Mouse (Mus musculus) heart, embryonic 14.5 days (tissue): ENCODE results near the gene Il21r. TPM values are rescaled to one million over a fixed set of nuclear protein-coding genes. Genes with fewer than 3 reads are reported as not detected.

Experiments used
- ATAC-seq: fragments of 200-750 bp; cut with Nextera tagmentation; 2 replicates; pipeline ENCODE4 v1.8.0; 2017; ENCODE audit warnings: low read depth, moderate TSS enrichment; ENCODE audit not compliant: insufficient number of reproducible peaks, insufficient read depth, low FRiP score
- H3K27ac ChIP-seq, 2 experiments: fragments of 200-500 bp in 1 of 2; fragments of 300-500 bp in 1 of 2; sonication (generic) in 1 of 2; replicated peaks in 1 of 2; 2 replicates each; pipeline ENCODE4 v1.5.1; 2012 to 2014; ENCODE audit warnings: low read depth in 2 of 2, low read length in 2 of 2, control low read depth in 1 of 2, mild to moderate bottlenecking in 1 of 2, mixed read lengths in 1 of 2; ENCODE audit not compliant: control insufficient read depth in 1 of 2, insufficient read depth in 1 of 2
- H3K27me3 ChIP-seq: fragments of 300-500 bp; sonication (generic); 2 replicates; pipeline ENCODE4 v1.6.1; 2014; ENCODE audit warnings: mild to moderate bottlenecking, low read length, control low read depth; ENCODE audit not compliant: control insufficient read depth, insufficient read depth
- H3K36me3 ChIP-seq: fragments of 300-500 bp; sonication (generic); 2 replicates; pipeline ENCODE4 v1.6.1; 2014; ENCODE audit warnings: mild to moderate bottlenecking, control low read depth, low read length, mixed read lengths; ENCODE audit not compliant: control insufficient read depth, insufficient read depth
- H3K4me1 ChIP-seq, 2 experiments: fragments of 200-500 bp in 1 of 2; fragments of 300-500 bp in 1 of 2; sonication (generic) in 1 of 2; 2 replicates each; pipeline ENCODE4 v1.6.1; 2012 to 2014; ENCODE audit warnings: low read length in 2 of 2, control low read depth in 1 of 2, mixed read lengths in 1 of 2; ENCODE audit not compliant: control insufficient read depth in 2 of 2, insufficient read depth in 2 of 2
- H3K4me2 ChIP-seq: fragments of 300-500 bp; sonication (generic); 2 replicates; pipeline ENCODE4 v1.6.1; 2014; ENCODE audit warnings: mild to moderate bottlenecking, low read length
- H3K4me3 ChIP-seq, 2 experiments: fragments of 200-500 bp in 1 of 2; fragments of 300-500 bp in 1 of 2; sonication (generic) in 1 of 2; 2 replicates each; pipeline ENCODE4 v1.5.1; 2012 to 2014; ENCODE audit warnings: low read length in 2 of 2, mild to moderate bottlenecking in 2 of 2, control low read depth in 1 of 2, low read depth in 1 of 2, moderate library complexity in 1 of 2; ENCODE audit not compliant: control insufficient read depth in 1 of 2, insufficient read depth in 1 of 2
- H3K9ac ChIP-seq: fragments of 300-500 bp; sonication (generic); 2 replicates; pipeline ENCODE4 v1.6.1; 2014; ENCODE audit warnings: mild to moderate bottlenecking, low read length
- H3K9me3 ChIP-seq: fragments of 300-500 bp; sonication (generic); 2 replicates; pipeline ENCODE4 v1.6.1; 2016; ENCODE audit warnings: low read length, control low read depth; ENCODE audit not compliant: control insufficient read depth
- WGBS: fragments of 180-500 bp; shearing (Covaris S2); extraction: QIAGEN DNeasy Blood & Tissue Kit; methylation state at CpG from one replicate; pipeline ENCODE4 v1.1.7; 2014; 5-methylcytosine and 5-hydroxymethylcytosine counted together
- polyA plus RNA-seq: library from polyadenylated mRNA; unstranded; fragments of >200 nt; fragmentation: Nextera tagmentation; extraction: Ambion mirVana; gene quantifications from 2 replicates; pipeline ENCODE4 v1.2.1, GENCODE M21; 2014

The Il21r gene
- polyA plus RNA-seq, 1 experiment from 2014 or later: not detected

GRCm38 (mm10) chr7:125558997-125559396 lies 44.2 kb upstream of the Il21r start:
- Histone ChIP-seq H3K4me2 (no peak overlapping the region), H3K36me3 (no peaks in the 10 kb centered on the region), H3K27ac (no peak overlapping the region), H3K4me1 (peaks cover 6 to 14% of the 10 kb centered on the region in 2 experiments), H3K27me3 (no peaks in the 10 kb centered on the region), H3K9me3 (no peaks in the 10 kb centered on the region), H3K9ac (no peak overlapping the region), H3K4me3 (no peak overlapping the region)
- no peak for ATAC-seq
- 50% methylated on average over 5 of the region's 5 CpGs for WGBS

DNA sequence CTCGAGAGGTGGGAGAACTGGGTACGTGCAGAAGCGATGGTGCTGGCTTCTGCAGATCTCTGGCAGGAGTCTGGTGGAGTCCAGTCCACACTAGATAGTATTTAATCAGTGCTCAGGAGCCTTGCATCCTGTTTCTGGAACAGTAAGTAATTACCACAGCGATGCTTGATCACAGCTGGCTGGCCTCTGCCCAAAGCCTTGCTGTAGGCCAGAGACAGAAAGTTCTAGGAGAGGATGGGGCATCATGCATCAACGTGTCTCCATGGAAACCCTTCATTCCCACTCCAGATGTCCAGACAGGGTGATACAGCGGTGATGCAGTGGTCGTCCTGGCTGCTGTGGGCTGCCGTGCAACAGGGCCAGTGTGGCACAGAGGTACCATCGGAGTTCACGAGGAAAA lies 43.7 kb upstream of the Il21r start:
- ATAC-seq: no peak
- Histone ChIP-seq H3K4me3 (no peak overlapping the region), H3K36me3 (no peaks in the 10 kb centered on the region), H3K4me2 (no peak overlapping the region), H3K27me3 (no peaks in the 10 kb centered on the region), H3K9me3 (no peaks in the 10 kb centered on the region), H3K9ac (no peak overlapping the region), H3K4me1 (peaks cover 6 to 14% of the 10 kb centered on the region in 2 experiments), H3K27ac (no peak overlapping the region)
- 78% methylated on average over 10 of the region's 10 CpGs for WGBS

DNA sequence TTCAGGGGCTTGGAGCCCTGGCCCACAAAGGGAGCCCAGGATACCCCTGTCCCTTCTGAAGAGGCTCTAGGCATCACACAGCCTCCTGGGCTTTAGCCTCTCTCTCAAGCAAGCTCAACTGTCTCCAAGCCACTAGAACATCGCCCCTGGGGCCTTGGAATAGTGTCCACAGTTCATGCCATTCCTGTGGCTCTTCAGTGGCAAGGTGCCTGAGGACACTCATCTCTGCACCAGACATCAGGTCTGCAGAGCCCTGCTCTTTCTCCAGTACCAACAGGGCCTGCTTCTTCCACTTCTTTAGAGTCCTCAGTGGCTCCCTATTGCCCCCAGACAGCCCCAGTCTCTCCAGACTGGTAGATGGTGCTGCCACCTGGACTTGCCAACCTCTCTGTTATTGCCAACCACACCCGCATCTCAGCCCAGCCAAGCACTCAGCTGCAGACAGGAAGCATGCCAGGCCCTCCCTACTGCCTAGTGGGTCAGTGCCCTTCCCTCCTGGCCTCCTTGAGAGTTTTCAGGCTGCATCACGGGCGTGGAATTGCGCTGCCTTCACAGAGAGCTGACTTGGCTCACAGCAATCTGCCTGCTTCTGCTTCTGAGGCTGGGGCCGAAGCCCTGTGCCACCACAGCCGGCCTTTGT lies 43.0 kb upstream of the Il21r start:
- no peak overlapping the region for H3K4me2 ChIP-seq
- H3K4me3 ChIP-seq: no peak overlapping the region
- H3K4me1 ChIP-seq: peaks cover 6 to 8% of the 10 kb centered on the region in 2 experiments; a peak in 3 of 4 replicates
- H3K27me3 ChIP-seq: no peaks in the 10 kb centered on the region
- H3K9ac ChIP-seq: no peak overlapping the region
- no peaks in the 10 kb centered on the region for H3K36me3 ChIP-seq
- H3K9me3 ChIP-seq: no peaks in the 10 kb centered on the region
- ATAC-seq: no peak
- WGBS: 78% methylated on average over 7 of the region's 7 CpGs
- H3K27ac ChIP-seq: no peak overlapping the region

DNA sequence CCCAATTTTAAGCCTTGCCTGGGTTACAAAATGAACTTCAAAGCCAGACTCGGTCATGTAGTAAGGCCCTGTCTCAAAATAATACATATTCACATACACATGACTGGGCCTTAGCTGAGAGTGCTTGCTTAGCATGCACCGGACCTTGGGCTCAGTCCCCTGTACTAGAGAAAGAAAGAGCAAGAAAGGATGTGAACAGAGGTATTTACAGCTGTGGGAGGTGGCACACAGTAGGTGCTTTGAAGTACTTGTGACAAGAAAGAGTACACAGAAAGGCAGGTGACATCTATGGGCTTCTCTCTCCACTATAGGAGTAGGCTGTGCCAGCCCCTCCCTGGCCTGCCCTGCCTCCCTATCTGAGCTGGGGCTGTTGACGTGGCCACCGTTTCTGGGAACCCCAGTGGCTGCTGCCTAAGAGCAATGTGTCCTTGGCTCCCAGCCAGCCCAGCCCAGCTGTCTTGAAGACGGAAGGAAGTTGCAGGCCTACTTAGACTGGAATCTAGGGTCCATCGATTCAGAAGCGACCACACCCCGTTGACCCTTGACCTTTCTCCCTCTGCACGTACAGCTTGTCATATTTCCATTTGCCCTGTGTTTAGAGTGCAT lies 42.0 kb upstream of the Il21r start:
- Histone ChIP-seq H3K9me3 (no peaks in the 10 kb centered on the region), H3K4me3 (no peak overlapping the region), H3K27me3 (no peaks in the 10 kb centered on the region), H3K36me3 (no peaks in the 10 kb centered on the region), H3K4me1 (peaks cover 6 to 8% of the 10 kb centered on the region in 2 experiments; a peak in 3 of 4 replicates), H3K4me2 (no peak overlapping the region), H3K27ac (no peak overlapping the region), H3K9ac (no peak overlapping the region)
- 50% methylated on average over 9 of the region's 9 CpGs for WGBS
- ATAC-seq: no peak

GRCm38 (mm10) chr7:125562413-125562812 lies 40.8 kb upstream of the Il21r start:
- Histone ChIP-seq H3K4me3 (no peak overlapping the region), H3K9me3 (no peaks in the 10 kb centered on the region), H3K36me3 (0 out of 2 replicates have a peak, but pooled peaks cover under 1% of the 10 kb centered on the region), H3K4me2 (no peak overlapping the region), H3K9ac (no peak overlapping the region), H3K27me3 (no peaks in the 10 kb centered on the region), H3K27ac (no peak overlapping the region), H3K4me1 (peaks cover 6 to 8% of the 10 kb centered on the region in 2 experiments; a peak in 3 of 4 replicates)
- ATAC-seq: no peak
- WGBS: 65% methylated on average over 4 of the region's 4 CpGs

- no peak overlapping the region for H3K4me2 ChIP-seq
- ATAC-seq: no peak
- H3K4me1 ChIP-seq: peaks cover 6 to 8% of the 10 kb centered on the region in 2 experiments; a peak in 3 of 4 replicates
- H3K27ac ChIP-seq: no peak overlapping the region
- WGBS: 76% methylated on average over 3 of the region's 3 CpGs
- H3K36me3 ChIP-seq: 0 out of 2 replicates have a peak, but pooled peaks cover 3% of the 10 kb centered on the region
- H3K9me3 ChIP-seq: no peaks in the 10 kb centered on the region
- H3K27me3 ChIP-seq: no peaks in the 10 kb centered on the region
- H3K4me3 ChIP-seq: no peak overlapping the region
- no peak overlapping the region for H3K9ac ChIP-seq
Measured at GRCm38 (mm10) chr7:125563093-125563492, 40.1 kb upstream of the Il21r start.

GRCm38 (mm10) chr7:125564316-125565024 lies 38.8 kb upstream of the Il21r start:
- Histone ChIP-seq H3K4me2 (no peak overlapping the region), H3K4me1 (peaks cover 6 to 8% of the 10 kb centered on the region in 2 experiments; a peak in 3 of 4 replicates), H3K9me3 (no peaks in the 10 kb centered on the region), H3K4me3 (no peak overlapping the region), H3K27me3 (no peaks in the 10 kb centered on the region), H3K27ac (no peak overlapping the region), H3K9ac (no peak overlapping the region), H3K36me3 (peaks cover 3% of the 10 kb centered on the region; the same call in 1 of the 2 replicates)
- 67% methylated on average over 11 of the region's 11 CpGs for WGBS
- no peak for ATAC-seq
